Mouse (Mus musculus) olfactory bulb, adult 2 months (tissue): Measurements from ENCODE around the gene Serpina1b.
"Not testable (repeated sequence)": the region's sequence is repeated elsewhere in the genome, so short reads cannot be mapped to it uniquely, and the experiment has no call there.

Source experiments
- CTCF ChIP-seq: fragments of 200-500 bp; IDR thresholded peaks from 2 replicates; pipeline ENCODE4 v1.5.1; 2012; ENCODE audit warnings: low read depth, mild to moderate bottlenecking, low read length, moderate library complexity; ENCODE audit not compliant: insufficient read depth
- POLR2A ChIP-seq: fragments of 200-500 bp; IDR thresholded peaks from 2 replicates; pipeline ENCODE4 v1.6.1; 2012; ENCODE audit warnings: mild to moderate bottlenecking, low read depth, low read length, moderate library complexity; ENCODE audit not compliant: insufficient read depth

DNA sequence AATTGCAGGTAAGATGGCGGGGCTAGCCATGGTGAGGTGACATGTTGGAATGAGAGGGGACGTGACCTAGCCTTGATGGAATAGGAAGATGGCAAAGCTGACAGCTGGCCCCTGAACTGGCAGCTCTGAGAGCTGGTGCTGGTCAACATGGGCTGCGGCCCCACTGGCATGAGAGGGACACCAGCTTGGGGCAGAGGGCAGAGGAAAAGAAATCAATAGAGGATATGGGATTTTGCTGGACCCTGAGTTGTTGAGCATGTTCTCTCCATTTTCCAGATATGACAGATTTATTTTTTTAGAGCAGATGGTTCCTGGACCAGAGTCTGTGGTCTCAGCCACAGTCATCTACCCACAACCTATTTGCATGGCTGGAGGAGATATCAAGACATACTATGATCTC, 67.1 kb downstream of the Serpina1b start:
- TF ChIP-seq POLR2A, CTCF: not testable (repeated sequence)
